Mouse (Mus musculus) brain, embryonic 14.5 days (tissue): ENCODE results near the gene Zfp148.

ENCODE experiments used
- CTCF ChIP-seq: fragments of 200-500 bp; IDR thresholded peaks from 2 replicates; pipeline ENCODE4 v1.5.1; 2012; ENCODE audit warnings: inconsistent platforms, mild to moderate bottlenecking, moderate library complexity, borderline replicate concordance; ENCODE audit not compliant: insufficient read depth, insufficient read length; ENCODE audit errors: extremely low read depth
- POLR2A ChIP-seq: fragments of 200-500 bp; IDR thresholded peaks from 2 replicates; pipeline ENCODE4 v1.6.1; 2012; ENCODE audit warnings: mild to moderate bottlenecking, inconsistent platforms, borderline replicate concordance; ENCODE audit not compliant: poor library complexity, insufficient read depth, insufficient read length, severe bottlenecking; ENCODE audit errors: extremely low read depth

- TF ChIP-seq CTCF: no peak
- no peak for TF ChIP-seq POLR2A
These were observed 12.0 kb upstream of the Zfp148 start for GRCm38 (mm10) chr16:33368632-33369031.
